Mouse (Mus musculus) spleen, adult 2 months (tissue): Measurements from ENCODE around the gene Ofd1. TPM values are rescaled to one million over a fixed set of nuclear protein-coding genes. Genes with fewer than 3 reads are reported as not detected.
A peak's percentile ranks its signal among the peaks of the same experiment; 100 is the strongest.

ENCODE experiments used
- DNase-seq, 2 experiments: peaks; one replicate each; pipeline versions ENCODE4 v3.0.0 to v3.0.0-alpha.2; 2012 to 2021; ENCODE audit warnings: low spot score in 2 of 2, low read depth in 1 of 2
- H3K27ac ChIP-seq: fragments of 200-500 bp; 2 replicates; pipeline ENCODE4 v1.5.1; 2012; ENCODE audit warnings: low read length, inconsistent platforms; ENCODE audit not compliant: insufficient read depth
- H3K27me3 ChIP-seq: fragments of 200-500 bp; 2 replicates; pipeline ENCODE4 v1.6.1; 2012; ENCODE audit warnings: mild to moderate bottlenecking, moderate library complexity, low read length, inconsistent platforms; ENCODE audit not compliant: control insufficient read depth, insufficient read depth
- H3K36me3 ChIP-seq: fragments of 200-500 bp; 2 replicates; pipeline ENCODE4 v1.6.1; 2012; ENCODE audit warnings: mild to moderate bottlenecking, low read length, inconsistent platforms; ENCODE audit not compliant: control insufficient read depth, insufficient read depth
- H3K4me1 ChIP-seq: fragments of 200-500 bp; 2 replicates; pipeline ENCODE4 v1.6.1; 2011; ENCODE audit warnings: inconsistent platforms; ENCODE audit not compliant: control insufficient read depth, insufficient read depth, insufficient read length
- H3K4me3 ChIP-seq: fragments of 200-500 bp; 2 replicates; pipeline ENCODE4 v1.5.1; 2011; ENCODE audit warnings: mild to moderate bottlenecking, inconsistent platforms; ENCODE audit not compliant: insufficient read depth, insufficient read length; ENCODE audit errors: extremely low read depth
- CTCF ChIP-seq: fragments of 200-500 bp; IDR thresholded peaks from 2 replicates; pipeline ENCODE4 v1.5.1; 2011; ENCODE audit warnings: mild to moderate bottlenecking, inconsistent platforms; ENCODE audit not compliant: insufficient read depth, insufficient read length, insufficient replicate concordance; ENCODE audit errors: extremely low read depth
- POLR2A ChIP-seq: fragments of 200-500 bp; IDR thresholded peaks from 2 replicates; pipeline ENCODE4 v1.6.1; 2011; ENCODE audit warnings: low read depth, low read length, inconsistent platforms
- WGBS: fragments of 180-500 bp; shearing (Covaris S2); methylation state at CpG from one replicate; pipeline ENCODE4 v1.1.7; 2018; 5-methylcytosine and 5-hydroxymethylcytosine counted together
- polyA plus RNA-seq: library from polyadenylated mRNA; depleted of rRNA; stranded (reverse); fragments of >200 nt; gene quantifications from 2 replicates; pipeline ENCODE4 v1.2.3, GENCODE M21; 2012; rRNA removed

The Ofd1 gene
- 0.99 and 1.5 TPM in 2 replicates for polyA plus RNA-seq

DNA sequence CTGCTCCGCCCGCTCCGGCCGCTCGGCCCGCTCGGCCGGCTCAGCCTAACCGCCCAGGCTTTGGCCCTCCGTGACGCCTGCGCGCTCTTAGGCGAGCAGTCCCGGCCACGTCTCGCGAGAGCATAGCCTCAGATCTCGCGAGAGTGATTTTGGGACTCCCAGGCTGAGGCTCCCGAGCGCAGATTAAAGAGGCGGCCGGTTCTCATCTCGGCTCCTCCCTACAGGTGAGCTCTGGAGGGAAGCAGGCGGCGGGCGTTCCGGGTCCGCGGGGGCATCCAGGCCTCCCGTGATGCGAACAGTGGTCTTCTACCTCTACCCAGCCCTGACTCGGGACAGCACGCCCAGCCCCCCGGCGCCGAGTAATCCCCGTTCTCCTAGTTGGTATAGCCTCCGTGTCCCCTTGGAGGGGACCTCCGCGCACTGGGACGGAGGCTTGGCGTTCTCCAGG, at the start of gene Ofd1:
Gene Ofd1, minus strand, starts transcription at position 89 of the 448 bp plus-strand sequence.
- Histone ChIP-seq H3K27me3 (no peaks in the 10 kb centered on the region), H3K36me3 (no peaks in the 10 kb centered on the region), H3K27ac (peak within 1 kb of the TSS; percentile 87), H3K4me1 (no peaks in the 10 kb centered on the region; the same call in 1 of the 2 replicates), H3K4me3 (peak within 1 kb of the TSS; percentile 79)
- 23% methylated on average over 44 of the region's 44 CpGs for WGBS
- TF ChIP-seq CTCF (no peak), POLR2A (peak; percentile 42)
- DNase-seq: peak; percentile 82 to 85

DNA sequence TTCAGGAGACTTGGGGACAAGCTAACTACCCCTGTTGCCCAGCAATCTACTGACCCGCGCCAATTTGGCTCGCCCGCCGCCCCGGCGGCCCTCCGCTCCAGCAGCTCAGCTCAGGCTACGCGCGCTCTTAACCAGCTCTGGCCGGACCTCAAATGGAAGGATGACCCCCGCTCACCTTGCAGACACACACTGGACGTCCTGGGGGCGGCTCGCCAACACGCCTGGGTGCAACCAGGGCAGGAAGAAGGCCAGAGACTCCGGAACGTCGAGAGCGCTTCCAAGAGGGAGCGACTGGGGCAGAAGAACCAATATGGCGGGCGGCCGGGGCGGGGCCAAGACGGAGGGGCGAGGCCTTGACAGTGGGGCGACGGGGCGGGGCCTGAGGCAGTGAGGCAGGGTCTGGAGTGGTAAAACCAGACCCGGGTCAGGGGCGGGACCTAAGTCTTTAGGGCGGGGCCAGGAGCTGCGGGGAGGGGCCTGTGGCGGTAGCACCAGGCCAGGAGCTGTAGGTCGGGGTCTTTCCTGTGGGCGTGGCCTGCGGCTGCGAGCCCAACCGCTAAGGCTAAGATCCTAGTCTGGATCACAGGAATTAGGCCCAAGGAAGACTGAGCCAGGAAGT, 39.0 kb upstream of the Ofd1 start, which contains the start of gene Rab9:
Gene Rab9, minus strand, starts transcription at position 503 of the 619 bp plus-strand sequence.
- H3K36me3 ChIP-seq: no peaks in the 10 kb centered on the region; the same call in 1 of the 2 replicates
- no peaks in the 10 kb centered on the region for H3K27me3 ChIP-seq
- no peaks in the 10 kb centered on the region; the same call in 1 of the 2 replicates for H3K4me1 ChIP-seq
- peak within 1 kb of the TSS; percentile 98 for H3K4me3 ChIP-seq
- 23% methylated on average over 41 of the region's 41 CpGs for WGBS
- TF ChIP-seq CTCF (no peak), POLR2A (no peak)
- peak; percentile 68 to 91 for DNase-seq
- peak within 1 kb of the TSS; percentile 78 for H3K27ac ChIP-seq

DNA sequence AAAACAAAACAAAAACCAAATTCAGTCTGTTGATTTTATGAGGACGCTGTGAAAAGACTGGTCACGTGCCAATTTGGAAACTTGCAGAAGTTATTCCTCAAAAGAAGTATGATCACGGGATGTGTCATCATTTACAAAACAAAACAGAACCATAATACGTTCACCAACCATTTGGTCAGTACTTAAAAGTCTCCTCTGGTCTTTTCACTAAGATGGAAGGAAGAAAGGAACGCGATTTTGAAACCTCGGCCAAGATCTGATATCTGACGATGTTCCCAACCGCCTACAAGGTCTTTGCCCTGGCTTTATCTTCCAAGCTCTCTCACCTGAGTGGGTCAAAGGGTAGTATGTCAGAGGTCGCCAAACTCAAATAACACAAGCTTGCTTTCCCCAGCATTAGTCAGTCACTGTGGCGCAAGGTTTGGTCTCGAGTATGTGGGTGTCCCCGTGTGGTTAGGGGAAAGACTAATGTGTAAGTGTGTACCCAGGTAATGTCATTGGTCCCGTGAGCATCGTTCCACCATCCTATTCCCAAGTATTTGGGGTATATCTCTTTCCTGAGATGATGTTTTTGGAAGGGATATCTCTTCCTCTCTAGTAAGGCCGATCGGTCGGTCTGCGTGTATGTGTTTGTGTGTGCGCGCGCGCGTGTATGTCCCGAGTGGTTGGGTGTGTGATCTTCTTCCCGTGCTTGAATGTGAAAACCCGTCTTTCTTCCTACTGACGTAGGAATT, 38.3 kb upstream of the Ofd1 start:
- H3K36me3 ChIP-seq: no peaks in the 10 kb centered on the region; the same call in 1 of the 2 replicates
- 29% methylated on average over 28 of the region's 28 CpGs for WGBS
- no peaks in the 10 kb centered on the region for H3K27me3 ChIP-seq
- no peaks in the 10 kb centered on the region; the same call in 1 of the 2 replicates for H3K4me1 ChIP-seq
- TF ChIP-seq POLR2A (no peak), CTCF (no peak)
- DNase-seq: peak in 1 of 2 experiments; percentile 9
- H3K4me3 ChIP-seq: peak overlapping the region; percentile 98
- peak overlapping the region; percentile 78 for H3K27ac ChIP-seq

DNA sequence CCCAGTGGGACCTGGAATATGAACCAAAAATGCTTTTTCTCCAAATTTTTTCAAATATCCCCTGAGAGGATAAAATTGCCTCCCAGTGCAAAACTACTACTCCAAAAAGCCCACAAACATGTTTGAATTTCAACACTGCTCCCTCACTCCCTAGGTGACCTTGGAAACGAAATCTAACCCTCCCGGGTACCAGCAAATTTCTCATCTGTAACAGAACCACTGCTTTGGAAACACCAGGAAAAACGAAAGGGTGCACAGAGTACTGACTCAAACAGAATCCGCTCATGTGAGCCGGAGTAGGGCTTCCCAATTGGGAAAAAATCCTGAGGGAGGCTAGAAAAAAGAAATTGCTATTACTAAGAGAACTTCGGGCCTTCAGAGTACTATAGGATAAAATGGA, 36.9 kb upstream of the Ofd1 start:
- Histone ChIP-seq H3K36me3 (no peaks in the 10 kb centered on the region; the same call in 1 of the 2 replicates), H3K27me3 (no peaks in the 10 kb centered on the region), H3K27ac (no peak overlapping the region), H3K4me3 (no peak overlapping the region), H3K4me1 (no peaks in the 10 kb centered on the region; the same call in 1 of the 2 replicates)
- 81% methylated on average over 6 of the region's 6 CpGs for WGBS
- TF ChIP-seq CTCF (no peak), POLR2A (no peak)
- DNase-seq: no peak

DNA sequence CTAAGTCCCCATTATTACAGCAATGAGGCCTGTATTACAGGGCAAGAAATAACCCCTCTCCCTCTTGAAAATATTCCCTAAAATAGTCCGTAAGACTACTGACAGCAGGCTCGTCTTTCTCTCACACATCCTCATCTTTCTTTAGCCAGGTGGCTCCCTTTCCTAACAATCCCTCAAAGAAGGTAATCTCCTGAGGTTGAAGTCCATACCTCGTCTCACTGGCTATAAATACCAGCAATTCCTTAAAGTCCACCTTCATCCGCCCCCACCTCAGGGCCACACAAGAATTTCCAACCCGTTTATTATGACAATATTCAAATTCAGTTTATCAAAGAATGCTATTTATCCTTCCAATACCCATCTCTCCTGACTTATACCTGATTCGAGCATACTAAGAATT, 32.1 kb upstream of the Ofd1 start:
- no peaks in the 10 kb centered on the region for H3K27me3 ChIP-seq
- 82% methylated on average over 6 of the region's 6 CpGs for WGBS
- H3K4me1 ChIP-seq: peaks cover 4% of the 10 kb centered on the region; the same call in 1 of the 2 replicates
- H3K36me3 ChIP-seq: no peaks in the 10 kb centered on the region; the same call in 1 of the 2 replicates
- DNase-seq: no peak
- H3K27ac ChIP-seq: no peak overlapping the region
- H3K4me3 ChIP-seq: no peak overlapping the region
- TF ChIP-seq POLR2A (no peak), CTCF (no peak)

DNA sequence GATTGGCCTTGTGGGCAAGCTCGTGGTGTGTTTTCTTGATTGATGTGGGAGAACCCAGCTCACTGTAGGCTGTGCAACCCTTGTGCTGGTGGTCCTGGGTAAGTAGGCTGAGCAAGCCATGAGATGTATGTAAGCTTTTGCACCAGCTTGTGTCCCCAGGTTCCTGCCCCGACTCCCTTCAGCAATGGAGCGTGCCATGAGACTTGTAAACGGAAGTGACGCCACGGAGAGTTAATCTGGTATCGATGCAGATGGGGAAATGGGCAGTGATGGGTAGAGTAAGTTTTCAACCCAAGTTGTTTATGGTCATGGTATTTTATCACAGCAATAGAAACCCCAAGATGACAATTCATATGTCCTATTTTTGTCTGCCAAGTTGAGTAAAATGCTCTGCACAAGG, 27.8 kb upstream of the Ofd1 start:
- peak; percentile 30 to 42 for DNase-seq
- no peak overlapping the region for H3K4me3 ChIP-seq
- no peak overlapping the region for H3K27ac ChIP-seq
- H3K36me3 ChIP-seq: no peaks in the 10 kb centered on the region
- no peak for TF ChIP-seq POLR2A
- no peak for TF ChIP-seq CTCF
- WGBS: 73% methylated on average over 7 of the region's 7 CpGs
- H3K27me3 ChIP-seq: no peaks in the 10 kb centered on the region
- H3K4me1 ChIP-seq: peaks cover 4% of the 10 kb centered on the region; the same call in 1 of the 2 replicates

DNA sequence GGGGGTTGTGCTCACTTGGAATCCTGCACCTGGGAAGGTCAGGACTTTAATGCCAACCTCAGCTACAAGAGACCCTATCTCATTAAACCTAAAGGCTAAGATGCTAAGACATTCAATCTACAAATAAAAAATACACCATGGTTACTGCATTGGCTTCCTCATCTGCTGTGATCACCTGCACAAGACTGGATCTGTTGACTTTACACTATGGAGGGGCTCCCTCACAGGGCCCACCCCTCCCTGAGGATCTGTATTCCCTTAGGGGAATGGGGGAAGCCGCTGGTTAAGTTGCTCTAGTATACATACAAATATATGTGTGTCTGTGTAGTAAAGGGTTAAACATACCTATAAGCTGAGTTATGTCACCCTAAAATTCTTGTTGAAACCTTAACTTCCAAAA, 15.0 kb upstream of the Ofd1 start:
- WGBS: 80% methylated on average over 1 of the region's 1 CpGs
- Histone ChIP-seq H3K27ac (no peak overlapping the region), H3K4me3 (no peak overlapping the region), H3K36me3 (no peaks in the 10 kb centered on the region), H3K27me3 (no peaks in the 10 kb centered on the region), H3K4me1 (no peaks in the 10 kb centered on the region)
- no peak for TF ChIP-seq POLR2A
- TF ChIP-seq CTCF: no peak
- DNase-seq: no peak
